11 mouse cellular contexts compared by ENCODE assay signal in genomic region chr11:108910328-108910886, GRCm38 (mm10). TPM values are rescaled to one million over a fixed set of nuclear protein-coding genes. Genes with fewer than 3 reads are reported as not detected.
A peak's percentile ranks its signal among the peaks of the same experiment; 100 is the strongest.
DNase-seq lines count a peak whose midpoint lies in the region; ATAC-seq and TF ChIP-seq lines count a peak whose summit lies in the region.
"Had no signal": no experiment of that assay in that cellular context is flagged by ENCODE, and none has a peak within 500 bp of the region (broad histone marks: within the 10 kb centered on the region; RNA-seq: fewer than 3 reads in every experiment).

No protein-coding gene starts in this region.

- no peaks in the 10 kb centered on the region for H3K9me3 ChIP-seq in heart, postnatal 0 days (replicated peaks; ENCODE audit: control insufficient read depth, low read length)
- peaks cover 3% of the 10 kb centered on the region; the same call in 1 of the 2 replicates for H3K9me3 ChIP-seq in E14TG2a.4 (ENCODE audit: low read length)
- no peaks in the 10 kb centered on the region for H3K9me3 ChIP-seq in embryonic facial prominence, embryonic 13.5 days
- H3K9me3 ChIP-seq in liver, embryonic 12.5 days (replicated peaks), result no peaks in the 10 kb centered on the region
- H3K9me3 ChIP-seq: midbrain, embryonic 12.5 days had no signal

- DNase-seq in heart, postnatal 0 days (ENCODE audit: low spot score), result no peak
- no peak for DNase-seq in heart, postnatal 36 days
- DNase-seq in cerebellum, adult 9-11 months, result no peak
- DNase-seq in testis, postnatal 14 days (ENCODE audit: low spot score), result no peak
- DNase-seq in spleen, adult 18-20 months, result no peak
- DNase-seq: cerebellum, adult 11 months; kidney, adult 2 months had no signal

- peaks cover 36% of the 10 kb centered on the region for H3K27me3 ChIP-seq in heart, postnatal 0 days (ENCODE audit: control insufficient read depth, insufficient read depth, low read length)
- H3K27me3 ChIP-seq in E14TG2a.4 (ENCODE audit: insufficient read depth, low read length), result peaks cover 29% of the 10 kb centered on the region
- H3K27me3 ChIP-seq in embryonic facial prominence, embryonic 13.5 days, result no peaks in the 10 kb centered on the region
- peaks cover 41% of the 10 kb centered on the region for H3K27me3 ChIP-seq in liver, embryonic 12.5 days (replicated peaks)

- peak overlapping the region; percentile 22 for H3K4me3 ChIP-seq in heart, postnatal 0 days (ENCODE audit: low read depth, low read length)
- H3K4me3 ChIP-seq in E14TG2a.4 (replicated peaks; ENCODE audit: low read length), result peak overlapping the region; percentile 53
- peak overlapping the region; percentile 26 for H3K4me3 ChIP-seq in embryonic facial prominence, embryonic 13.5 days
- no peak overlapping the region for H3K4me3 ChIP-seq in liver, embryonic 12.5 days
- H3K4me3 ChIP-seq: midbrain, embryonic 12.5 days had no signal

- no peak for TF ChIP-seq CTCF in heart, postnatal 0 days (IDR thresholded peaks at IDR 0.05; ENCODE audit: low read depth)
- no peak for TF ChIP-seq CTCF in E14TG2a.4 (conservative IDR thresholded peaks at IDR 0.05; ENCODE audit: low read length)

- H3K27ac ChIP-seq in heart, postnatal 0 days (ENCODE audit: low read depth), result no peak overlapping the region
- H3K27ac ChIP-seq in embryonic facial prominence, embryonic 13.5 days, result 0 out of 2 replicates have a peak overlapping the region, but pooled peaks have one; percentile 8
- H3K27ac ChIP-seq in liver, embryonic 12.5 days, result no peak overlapping the region
- H3K27ac ChIP-seq: midbrain, embryonic 12.5 days had no signal

- no peak overlapping the region for H3K9ac ChIP-seq in heart, postnatal 0 days (replicated peaks; ENCODE audit: low read depth, low read length)
- H3K9ac ChIP-seq in embryonic facial prominence, embryonic 13.5 days, result 0 out of 2 replicates have a peak overlapping the region, but pooled peaks have one; percentile 36
- no peak overlapping the region for H3K9ac ChIP-seq in liver, embryonic 12.5 days
- H3K9ac ChIP-seq: midbrain, embryonic 12.5 days had no signal

- intact Hi-C loops in heart, postnatal 36 days (cut with DNase I), result no loop called here

- no peak for ATAC-seq in heart, postnatal 0 days (ENCODE audit: insufficient read depth, low read depth)
- ATAC-seq in embryonic facial prominence, embryonic 13.5 days (ENCODE audit: insufficient number of reproducible peaks, insufficient read depth, low FRiP score, low TSS enrichment, low read depth), result no peak
- ATAC-seq in liver, embryonic 12.5 days, result peak; percentile 28; the same call in 1 of the 2 replicates

- H3K4me2 ChIP-seq in heart, postnatal 0 days (ENCODE audit: low read depth, low read length), result peak overlapping the region; percentile 60
- peak overlapping the region; percentile 61 for H3K4me2 ChIP-seq in embryonic facial prominence, embryonic 13.5 days
- H3K4me2 ChIP-seq in liver, embryonic 12.5 days, result peak overlapping the region; percentile 49

- H3K36me3 ChIP-seq in heart, postnatal 0 days (replicated peaks; ENCODE audit: control insufficient read depth, insufficient read depth, low read length), result no peaks in the 10 kb centered on the region
- H3K36me3 ChIP-seq in E14TG2a.4 (ENCODE audit: insufficient read depth, low read length), result no peaks in the 10 kb centered on the region
- no peaks in the 10 kb centered on the region for H3K36me3 ChIP-seq in embryonic facial prominence, embryonic 13.5 days
- no peaks in the 10 kb centered on the region for H3K36me3 ChIP-seq in liver, embryonic 12.5 days
- H3K36me3 ChIP-seq: midbrain, embryonic 12.5 days had no signal

- no peak for TF ChIP-seq EP300 in heart, postnatal 0 days (IDR thresholded peaks at IDR 0.05; ENCODE audit: low read depth)

- 4% methylated on average over 14 of the region's 14 CpGs for WGBS in heart, postnatal 0 days
- 2% methylated on average over 14 of the region's 14 CpGs for WGBS in embryonic facial prominence, embryonic 13.5 days
- 1% methylated on average over 14 of the region's 14 CpGs for WGBS in liver, embryonic 12.5 days (ENCODE audit: insufficient replicate concordance)

- peaks cover 18% of the 10 kb centered on the region for H3K4me1 ChIP-seq in heart, postnatal 0 days (ENCODE audit: control insufficient read depth, insufficient read depth)
- H3K4me1 ChIP-seq in E14TG2a.4 (replicated peaks; ENCODE audit: low read depth, low read length), result peaks cover 80% of the 10 kb centered on the region
- peaks cover 22% of the 10 kb centered on the region for H3K4me1 ChIP-seq in embryonic facial prominence, embryonic 13.5 days
- H3K4me1 ChIP-seq in liver, embryonic 12.5 days, result peaks cover 23% of the 10 kb centered on the region

RNA-seq across cellular contexts. Expression of gene Axin2, which starts 9.7 kb away (rescaled TPM):
- 2.8 and 8.5 TPM in 2 replicates for total RNA-seq in heart, postnatal 0 days (2014; rRNA removed; ENCODE audit: low replicate concordance)
- polyA plus RNA-seq in heart, postnatal 0 days (2015; fragmentation: Nextera tagmentation; extraction: Ambion mirVana), result 0.78 and 0.90 TPM in 2 replicates
- 1 to 10 TPM; 4.1 to 6.2 TPM for total RNA-seq in heart, postnatal 36 days (2021)
- polyA plus RNA-seq in embryonic facial prominence, embryonic 13.5 days (2015; fragmentation: Nextera tagmentation; extraction: Ambion mirVana), result 17.4 and 25.1 TPM in 2 replicates
- 0.41 and 0.85 TPM in 2 replicates for polyA plus RNA-seq in liver, embryonic 12.5 days (2016; fragmentation: Nextera tagmentation; extraction: Ambion mirVana)
